In genomic region chr7:118532519-118533177, GRCm38 (mm10) we compare ENCODE assay signal across 8 mouse cellular contexts. TPM values are rescaled to one million over a fixed set of nuclear protein-coding genes. Genes with fewer than 3 reads are reported as not detected.
DNase-seq lines count a peak whose midpoint lies in the region; ATAC-seq and TF ChIP-seq lines count a peak whose summit lies in the region.

No protein-coding gene starts in this region.

- 0 out of 4 replicates have a peak, but pooled peaks of 1 of the 2 experiments have one; percentile 22 for TF ChIP-seq POLR2A in MEL (IDR thresholded peaks at IDR 0.05; ENCODE audit: control insufficient read depth in 1 of 2, insufficient read depth in 1 of 2, low read depth in 1 of 2, low read length in 2 of 2, poor library complexity in 1 of 2)

- H3K27me3 ChIP-seq in MEL (ENCODE audit: control insufficient read depth in 1 of 2, insufficient read depth in 2 of 2, low read length in 2 of 2) = no peaks in the 10 kb centered on the region; a peak in 1 of 4 replicates
- no peaks in the 10 kb centered on the region for H3K27me3 ChIP-seq in forebrain, embryonic 14.5 days (replicated peaks; ENCODE audit: control insufficient read depth, insufficient read depth, low read length)
- no peaks in the 10 kb centered on the region for H3K27me3 ChIP-seq in liver, embryonic 16.5 days (ENCODE audit: control insufficient read depth, insufficient read depth, low read depth, low read length)
- no peaks in the 10 kb centered on the region for H3K27me3 ChIP-seq in neural tube, embryonic 14.5 days (ENCODE audit: control insufficient read depth, insufficient read depth, low read length)

- H3K4me1 ChIP-seq in MEL (ENCODE audit: control insufficient read depth in 1 of 2, insufficient read depth in 2 of 2, low read length in 2 of 2) = peaks cover 0 to 2% of the 10 kb centered on the region in 2 experiments; a peak in 1 of 4 replicates
- 0 out of 2 replicates have a peak, but pooled peaks cover 3% of the 10 kb centered on the region for H3K4me1 ChIP-seq in forebrain, embryonic 14.5 days (ENCODE audit: control insufficient read depth, insufficient read depth, low read length)
- no peaks in the 10 kb centered on the region; the same call in 1 of the 2 replicates for H3K4me1 ChIP-seq in liver, embryonic 16.5 days (ENCODE audit: control insufficient read depth, low read depth, low read length)
- no peaks in the 10 kb centered on the region for H3K4me1 ChIP-seq in neural tube, embryonic 14.5 days (ENCODE audit: control insufficient read depth, insufficient read depth, low read length)

- peaks cover 0 to 6% of the 10 kb centered on the region in 2 experiments; a peak in 1 of 4 replicates for H3K36me3 ChIP-seq in MEL (ENCODE audit: control insufficient read depth in 1 of 2, insufficient read depth in 2 of 2, low read length in 2 of 2)
- H3K36me3 ChIP-seq in forebrain, embryonic 14.5 days (ENCODE audit: control insufficient read depth, insufficient read depth, low read length) = peaks cover 16% of the 10 kb centered on the region
- no peaks in the 10 kb centered on the region for H3K36me3 ChIP-seq in liver, embryonic 16.5 days (ENCODE audit: control insufficient read depth, insufficient read depth)
- 0 out of 2 replicates have a peak, but pooled peaks cover 3% of the 10 kb centered on the region for H3K36me3 ChIP-seq in neural tube, embryonic 14.5 days (ENCODE audit: control insufficient read depth, insufficient read depth, low read length)

- DNase-seq in MEL (ENCODE audit: low read depth, low spot score) = peak; percentile 98
- DNase-seq in cerebellum, adult 11 months = peak; percentile 96
- DNase-seq in forebrain, embryonic 14.5 days (ENCODE audit: low spot score) = peak; percentile 97
- DNase-seq in heart, postnatal 10 days = peak; percentile 97 to 98
- DNase-seq in large intestine, adult 2 months (ENCODE audit: low read depth, low spot score) = peak; percentile 85
- peak; percentile 98 for DNase-seq in testis, postnatal 10 days (ENCODE audit: low spot score)

- peak overlapping the region; percentile 96 to 98 for H3K4me3 ChIP-seq in MEL (ENCODE audit: control insufficient read depth in 1 of 2, insufficient read depth in 1 of 2, low read depth in 2 of 2, low read length in 2 of 2)
- H3K4me3 ChIP-seq in forebrain, embryonic 14.5 days (ENCODE audit: low read depth, low read length) = peak overlapping the region; percentile 52
- H3K4me3 ChIP-seq in liver, embryonic 16.5 days (ENCODE audit: low read depth, low read length) = peak overlapping the region; percentile 93
- H3K4me3 ChIP-seq in neural tube, embryonic 14.5 days (ENCODE audit: low read depth, low read length) = peak overlapping the region; percentile 66

- under 1% methylated on average over 36 of the region's 36 CpGs for WGBS in forebrain, embryonic 14.5 days
- under 1% methylated on average over 36 of the region's 36 CpGs for WGBS in large intestine, adult 2 months
- WGBS in liver, embryonic 16.5 days (ENCODE audit: insufficient replicate concordance) = under 1% methylated on average over 36 of the region's 36 CpGs
- WGBS in neural tube, embryonic 14.5 days = 1% methylated on average over 36 of the region's 36 CpGs

- H3K9ac ChIP-seq in MEL (ENCODE audit: control insufficient read depth, low read depth, low read length, poor library complexity, severe bottlenecking) = peak overlapping the region; percentile 96
- peak overlapping the region; percentile 75 for H3K9ac ChIP-seq in forebrain, embryonic 14.5 days (ENCODE audit: low read length)
- H3K9ac ChIP-seq in liver, embryonic 16.5 days (ENCODE audit: low read depth, low read length) = peak overlapping the region; percentile 85
- peak overlapping the region; percentile 78 for H3K9ac ChIP-seq in neural tube, embryonic 14.5 days (replicated peaks; ENCODE audit: low read depth, low read length)

- H3K9me3 ChIP-seq in MEL (replicated peaks; ENCODE audit: insufficient read depth, low read length) = no peaks in the 10 kb centered on the region
- no peaks in the 10 kb centered on the region for H3K9me3 ChIP-seq in forebrain, embryonic 14.5 days (replicated peaks; ENCODE audit: control insufficient read depth, low read length)
- no peaks in the 10 kb centered on the region for H3K9me3 ChIP-seq in liver, embryonic 16.5 days (replicated peaks; ENCODE audit: control insufficient read depth, low read length)
- H3K9me3 ChIP-seq in neural tube, embryonic 14.5 days (ENCODE audit: control insufficient read depth, low read length) = no peaks in the 10 kb centered on the region

- 0 out of 4 replicates have a peak, but pooled peaks of 1 of the 2 experiments have one; percentile 12 for TF ChIP-seq EP300 in MEL (IDR thresholded peaks at IDR 0.05; ENCODE audit: low read depth in 1 of 2, low read length in 2 of 2)

- intact Hi-C loops in heart, postnatal 10 days (cut with DNase I) = loop anchor here (2.0 kb wide), 1 partner anchor 52 kb away; the partner anchor contains the start of gene Tmc7

- peak overlapping the region; percentile 92 for H3K27ac ChIP-seq in MEL (ENCODE audit: control insufficient read depth, low read depth, low read length)
- peak overlapping the region; percentile 96 for H3K27ac ChIP-seq in forebrain, embryonic 14.5 days (ENCODE audit: low read depth, low read length)
- peak overlapping the region; percentile 92 for H3K27ac ChIP-seq in liver, embryonic 16.5 days (ENCODE audit: low read length)
- peak overlapping the region; percentile 99 for H3K27ac ChIP-seq in neural tube, embryonic 14.5 days (ENCODE audit: low read depth, low read length)

- H3K4me2 ChIP-seq in forebrain, embryonic 14.5 days (ENCODE audit: low read length) = peak overlapping the region; percentile 62
- H3K4me2 ChIP-seq in liver, embryonic 16.5 days (ENCODE audit: low read depth, low read length) = peak overlapping the region; percentile 83
- H3K4me2 ChIP-seq in neural tube, embryonic 14.5 days (ENCODE audit: low read depth, low read length) = peak overlapping the region; percentile 64

- ATAC-seq in forebrain, embryonic 14.5 days = peak; percentile 95
- peak; percentile 95 for ATAC-seq in liver, embryonic 16.5 days (ENCODE audit: low read depth)
- ATAC-seq in neural tube, embryonic 14.5 days (ENCODE audit: low read depth) = peak; percentile 94

- H3K79me2 ChIP-seq in MEL (ENCODE audit: control insufficient read depth, insufficient read depth, low read length, poor library complexity) = no peaks in the 10 kb centered on the region; the same call in 1 of the 2 replicates

- TF ChIP-seq RAD21 in MEL (IDR thresholded peaks at IDR 0.05; ENCODE audit: low read depth, low read length) = no peak

- no peak for TF ChIP-seq CTCF in MEL (IDR thresholded peaks at IDR 0.05 in 2 of 3, conservative IDR thresholded peaks at IDR 0.05 in 1 of 3; ENCODE audit: control insufficient read depth in 1 of 3, insufficient read depth in 1 of 3, low read depth in 2 of 3, low read length in 3 of 3, poor library complexity in 1 of 3, severe bottlenecking in 1 of 3)

TF ChIP-seq in MEL, 35 proteins besides CTCF, POLR2A, EP300 and RAD21 (continues in another document):
- TF ChIP-seq MXI1 (IDR thresholded peaks at IDR 0.05; ENCODE audit: low read depth, low read length) (no peak; the same call in 1 of the 2 replicates), E2F4 (IDR thresholded peaks at IDR 0.05; ENCODE audit: borderline replicate concordance, low read depth, low read length) (0 out of 2 replicates have a peak, but pooled peaks have one; percentile 21), ZC3H11A (IDR thresholded peaks at IDR 0.05; ENCODE audit: low read depth, low read length) (no peak), GATA1 (IDR thresholded peaks at IDR 0.05; ENCODE audit: low read depth, low read length) (no peak), ETS1 (IDR thresholded peaks at IDR 0.05; ENCODE audit: low read depth, low read length) (peak; percentile 64), KAT2A (conservative IDR thresholded peaks at IDR 0.05; ENCODE audit: low read depth, low read length) (peak; percentile 44), POLR2AphosphoS2 (IDR thresholded peaks at IDR 0.05; ENCODE audit: low read length) (peak; percentile 61; the same call in 1 of the 2 replicates), CHD1 (IDR thresholded peaks at IDR 0.05; ENCODE audit: low read depth, low read length) (no peak), MEF2A (IDR thresholded peaks at IDR 0.05; ENCODE audit: extremely low read depth, insufficient replicate concordance, low read depth, low read length, poor library complexity, severe bottlenecking) (peak; percentile 36; the same call in 1 of the 2 replicates), USF1 (IDR thresholded peaks at IDR 0.05; ENCODE audit: low read depth, low read length) (peak; percentile 78)

RNA-seq across cellular contexts. Expression of gene Coq7, which starts 0.5 kb away (rescaled TPM):
- total RNA-seq in MEL (2012; rRNA removed) = 64.9 and 66.2 TPM in 2 replicates
- 10 to 100 TPM in 1 of 2 experiments, not detected in 1; 59.5 TPM for polyA plus RNA-seq in MEL (2012; ENCODE audit: insufficient read depth in 1 of 2, insufficient read length in 2 of 2, low read depth in 1 of 2, low replicate concordance in 2 of 2, missing spikeins in 1 of 2)
- 90.1 and 114 TPM in 2 replicates for polyA plus RNA-seq in forebrain, embryonic 14.5 days (2014; fragmentation: Nextera tagmentation; extraction: Ambion mirVana)
- 100 to 1,000 TPM; 103 to 108 TPM for total RNA-seq in heart, postnatal 10 days (2021)
- 54.1 and 59.3 TPM in 2 replicates for polyA plus RNA-seq in large intestine, adult 2 months (2012; rRNA removed)
- 31.5 and 32.7 TPM in 2 replicates for polyA plus RNA-seq in liver, embryonic 16.5 days (2015; fragmentation: Nextera tagmentation; extraction: Ambion mirVana)
- polyA plus RNA-seq in neural tube, embryonic 14.5 days (2014; fragmentation: Nextera tagmentation; extraction: Ambion mirVana) = 113 and 127 TPM in 2 replicates

RNA-seq across cellular contexts. Expression of gene Itpripl2, which starts 40.9 kb away (rescaled TPM):
- total RNA-seq in MEL (2012; rRNA removed) = 3.3 and 4.3 TPM in 2 replicates
- 1 to 10 TPM in 1 of 2 experiments, not detected in 1; 4.8 TPM for polyA plus RNA-seq in MEL (2012; ENCODE audit: insufficient read depth in 1 of 2, insufficient read length in 2 of 2, low read depth in 1 of 2, low replicate concordance in 2 of 2, missing spikeins in 1 of 2)
- 0.40 and 0.51 TPM in 2 replicates for polyA plus RNA-seq in forebrain, embryonic 14.5 days (2014; fragmentation: Nextera tagmentation; extraction: Ambion mirVana)
- 10 to 100 TPM; 48.3 to 49.2 TPM for total RNA-seq in heart, postnatal 10 days (2021)
- polyA plus RNA-seq in large intestine, adult 2 months (2012; rRNA removed) = 7.0 and 14.6 TPM in 2 replicates
- 0.96 and 1.0 TPM in 2 replicates for polyA plus RNA-seq in liver, embryonic 16.5 days (2015; fragmentation: Nextera tagmentation; extraction: Ambion mirVana)
- polyA plus RNA-seq in neural tube, embryonic 14.5 days (2014; fragmentation: Nextera tagmentation; extraction: Ambion mirVana) = 0.29 and 0.93 TPM in 2 replicates

RNA-seq across cellular contexts. Expression of gene Tmc7, which starts 51.9 kb away (rescaled TPM):
- total RNA-seq in MEL (2012; rRNA removed) = not detected in 2 replicates
- polyA plus RNA-seq in MEL (2012; ENCODE audit: insufficient read depth in 1 of 2, insufficient read length in 2 of 2, low read depth in 1 of 2, low replicate concordance in 2 of 2, missing spikeins in 1 of 2) = not detected
- 6.9 and 7.6 TPM in 2 replicates for polyA plus RNA-seq in forebrain, embryonic 14.5 days (2014; fragmentation: Nextera tagmentation; extraction: Ambion mirVana)
- 1 to 10 TPM; 9.4 TPM for total RNA-seq in heart, postnatal 10 days (2021)
- polyA plus RNA-seq in large intestine, adult 2 months (2012; rRNA removed) = 1.1 and 3.9 TPM in 2 replicates
- polyA plus RNA-seq in liver, embryonic 16.5 days (2015; fragmentation: Nextera tagmentation; extraction: Ambion mirVana) = 0.26 and 0.53 TPM in 2 replicates
- polyA plus RNA-seq in neural tube, embryonic 14.5 days (2014; fragmentation: Nextera tagmentation; extraction: Ambion mirVana) = 7.7 and 8.7 TPM in 2 replicates

Comparison
In these comparisons a context has a peak if more than half of its experiments do, and no peak if none do; other contexts are left out.
1. Peak in every context shown above with its lines: DNase-seq, ATAC-seq, H3K4me3 ChIP-seq and H3K27ac ChIP-seq.